Comparison of ENCODE assay signal across 30 mouse cellular contexts in the genomic region with DNA sequence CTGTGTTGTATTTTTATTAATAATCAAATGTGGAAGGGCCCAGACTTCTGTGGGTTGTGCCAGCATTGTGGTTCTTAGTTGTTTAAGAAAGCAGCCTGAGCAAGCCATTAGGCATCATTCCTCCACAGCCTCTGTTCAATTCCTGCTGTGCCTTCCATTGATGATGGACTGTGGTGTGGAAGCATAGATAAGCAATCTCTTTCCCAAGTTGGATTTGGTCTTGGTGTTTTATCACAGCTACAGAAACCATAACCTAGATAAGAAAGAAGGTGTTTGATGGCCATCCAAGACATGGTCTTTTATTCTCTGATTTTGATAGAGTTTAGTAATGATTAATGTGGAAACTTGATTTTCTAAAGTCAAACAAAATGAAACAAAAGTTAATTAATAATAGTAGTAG. TPM values are rescaled to one million over a fixed set of nuclear protein-coding genes. Genes with fewer than 3 reads are reported as not detected.
"Had no signal": no experiment of that assay in that cellular context is flagged by ENCODE, and none has a peak within 500 bp of the region (broad histone marks: within the 10 kb centered on the region; RNA-seq: fewer than 3 reads in every experiment).

No protein-coding gene starts in this region.

- H3K4me2 ChIP-seq: embryonic facial prominence, embryonic 12.5 days; embryonic facial prominence, embryonic 13.5 days; embryonic facial prominence, embryonic 15.5 days; forebrain, embryonic 12.5 days; forebrain, embryonic 13.5 days; forebrain, embryonic 15.5 days had no signal

- H3K36me3 ChIP-seq: embryonic facial prominence, embryonic 10.5 days; embryonic facial prominence, embryonic 12.5 days; embryonic facial prominence, embryonic 13.5 days; embryonic facial prominence, embryonic 15.5 days; forebrain, embryonic 10.5 days; forebrain, embryonic 12.5 days; forebrain, embryonic 15.5 days had no signal

- H3K4me3 ChIP-seq: embryonic facial prominence, embryonic 10.5 days; embryonic facial prominence, embryonic 12.5 days; embryonic facial prominence, embryonic 13.5 days; embryonic facial prominence, embryonic 15.5 days; erythroblast, embryonic 14.5 days; forebrain, embryonic 10.5 days; forebrain, embryonic 12.5 days; forebrain, embryonic 13.5 days; forebrain, embryonic 15.5 days; gastrocnemius, adult 2 months had no signal

- H3K9me3 ChIP-seq: embryonic facial prominence, embryonic 10.5 days; embryonic facial prominence, embryonic 12.5 days; embryonic facial prominence, embryonic 13.5 days; embryonic facial prominence, embryonic 15.5 days; forebrain, embryonic 10.5 days; forebrain, embryonic 12.5 days; forebrain, embryonic 13.5 days; forebrain, embryonic 15.5 days had no signal

- H3K4me1 ChIP-seq: embryonic facial prominence, embryonic 10.5 days; embryonic facial prominence, embryonic 12.5 days; embryonic facial prominence, embryonic 13.5 days; embryonic facial prominence, embryonic 15.5 days; forebrain, embryonic 12.5 days; forebrain, embryonic 13.5 days; forebrain, embryonic 15.5 days had no signal

- ATAC-seq: forebrain, embryonic 13.5 days; forebrain, embryonic 14.5 days; forebrain, embryonic 15.5 days; forebrain, embryonic 16.5 days; forebrain, postnatal 0 days had no signal

- DNase-seq: cerebellum, adult 2 months; cerebellum, adult 8-10 months; cerebellum, adult 9-10 months; cerebellum, adult 9-11 months; cerebellum, postnatal 10 days; cerebellum, postnatal 14 days; cerebellum, postnatal 25 days; cerebellum, postnatal 36 days; embryo, embryonic 11 days; forebrain, postnatal 0 days; gastrocnemius, adult 2 months; gastrocnemius, postnatal 10 days; gastrocnemius, postnatal 14 days; gastrocnemius, postnatal 25 days; gastrocnemius, postnatal 36 days; heart, adult 18-20 months had no signal

- H3K27ac ChIP-seq: embryonic facial prominence, embryonic 10.5 days; embryonic facial prominence, embryonic 12.5 days; embryonic facial prominence, embryonic 13.5 days; embryonic facial prominence, embryonic 15.5 days; forebrain, embryonic 10.5 days; forebrain, embryonic 12.5 days; forebrain, embryonic 13.5 days; forebrain, embryonic 15.5 days; gastrocnemius, adult 2 months had no signal

- H3K9ac ChIP-seq: embryonic facial prominence, embryonic 12.5 days; embryonic facial prominence, embryonic 13.5 days; embryonic facial prominence, embryonic 15.5 days; forebrain, embryonic 12.5 days; forebrain, embryonic 13.5 days; forebrain, embryonic 15.5 days; forebrain, postnatal 0 days had no signal

- H3K27me3 ChIP-seq: embryonic facial prominence, embryonic 12.5 days; embryonic facial prominence, embryonic 13.5 days; embryonic facial prominence, embryonic 15.5 days; forebrain, embryonic 12.5 days; forebrain, embryonic 13.5 days; forebrain, embryonic 15.5 days had no signal

RNA-seq across cellular contexts. Expression of a gene that starts 0.8 kb away (rescaled TPM):
- total RNA-seq: common myeloid progenitor, adult 5-6 weeks; granulocyte monocyte progenitor cell, adult 5-6 weeks had no signal
- polyA plus RNA-seq: erythroblast, embryonic 14.5 days; forebrain, embryonic 11.5 days had no signal
